Mouse (Mus musculus): ENCODE data around the gene Ccm2. TPM values are rescaled to one million over a fixed set of nuclear protein-coding genes. Genes with fewer than 3 reads are reported as not detected.

Gene Ccm2
- total and polyA plus RNA-seq, 3 experiments, result 30.4 to 34.5 (median 32.7) TPM

DNA sequence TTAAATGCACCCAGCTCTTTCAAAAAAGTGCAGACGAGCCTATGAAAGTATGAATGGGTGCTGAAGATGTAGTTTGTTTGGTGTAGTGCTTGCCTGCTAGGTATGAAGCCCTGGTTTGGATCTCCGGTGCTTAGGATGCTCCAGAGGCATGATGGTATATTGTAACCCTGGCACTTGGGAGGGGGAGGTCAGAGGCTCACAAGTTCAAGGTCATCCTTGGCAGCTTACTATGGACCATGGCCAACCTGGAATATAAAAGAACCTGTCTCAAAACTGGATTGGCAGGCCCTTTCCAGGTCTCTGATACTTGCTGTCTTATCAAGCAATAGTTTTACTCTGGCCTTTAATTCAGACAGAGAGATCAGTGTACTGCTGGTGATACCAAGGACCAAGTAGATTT, 3.1 kb downstream of the Ccm2 start:
- no peak overlapping the region for H3K27ac ChIP-seq (ENCODE audit: insufficient read depth, low read depth)

DNA sequence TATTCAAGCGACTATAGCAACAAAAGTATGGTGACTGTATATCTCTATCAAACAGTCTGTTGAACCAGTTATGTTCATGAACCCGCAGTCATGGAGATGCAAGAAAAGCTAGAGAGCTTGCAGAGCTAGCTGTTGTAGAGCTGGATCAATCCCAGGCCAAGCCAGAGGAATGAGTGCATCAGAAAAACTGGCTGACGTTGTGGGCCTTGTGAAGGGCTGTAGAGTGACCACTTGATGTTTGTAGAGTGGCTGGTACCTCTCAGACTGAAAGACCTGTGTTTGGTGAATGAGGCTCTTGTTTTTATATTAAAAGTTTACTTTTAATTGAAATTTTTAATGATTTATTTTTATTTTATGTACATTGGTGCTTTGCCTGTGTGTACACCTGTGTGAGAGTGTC, 3.5 kb downstream of the Ccm2 start:
- Histone ChIP-seq H3K9ac (ENCODE audit: insufficient read depth, low read depth) (no peak overlapping the region), H3K27me3 (replicated peaks) (no peaks in the 10 kb centered on the region), H3K4me3 (replicated peaks in 1 of 3; ENCODE audit: low read depth in 2 of 3, low read length in 2 of 3, poor library complexity in 1 of 3) (no peak overlapping the region), H3K27ac (ENCODE audit: insufficient read depth, low read depth) (no peak overlapping the region), H3K9me3 (replicated peaks; ENCODE audit: low read length) (no peaks in the 10 kb centered on the region), H3K4me2 (ENCODE audit: insufficient read depth, low read depth, poor library complexity, severe bottlenecking) (no peak overlapping the region), H3K4me1 (ENCODE audit: control insufficient read depth in 1 of 2, insufficient read depth in 2 of 2) (peaks cover 14 to 49% of the 10 kb centered on the region in 2 experiments), H3K79me2 (replicated peaks; ENCODE audit: control insufficient read depth, extremely low read depth, insufficient read depth, poor library complexity, severe bottlenecking) (peaks cover 50% of the 10 kb centered on the region), H3K36me3 (replicated peaks in 1 of 2; ENCODE audit: control insufficient read depth in 1 of 2, insufficient read depth in 1 of 2, low read length in 1 of 2) (peaks cover 12 to 46% of the 10 kb centered on the region in 2 experiments)
- dilution Hi-C loops (cut with MboI; ENCODE audit: extremely low pct_ligation_motif_present, extremely low pct_unique_long_range_greater_than_20kb, low sequenced_read_pairs) (no loop called here), in situ Hi-C loops (cut with MboI; ENCODE audit: low pct_ligation_motif_present, low pct_unique_long_range_greater_than_20kb, low sequenced_read_pairs) (no loop called here)
- DNase-seq (ENCODE audit: extremely low read depth), result no peak
- no peak for TF ChIP-seq MEF2A (IDR thresholded peaks at IDR 0.05; ENCODE audit: borderline replicate concordance, low read depth, low read length)
- no peak for TF ChIP-seq KAT2A (IDR thresholded peaks at IDR 0.05; ENCODE audit: insufficient replicate concordance, low read length)
- TF ChIP-seq SMC3 (IDR thresholded peaks at IDR 0.05; ENCODE audit: low read depth, low read length), result no peak
- TF ChIP-seq ZKSCAN1 (IDR thresholded peaks at IDR 0.05; ENCODE audit: borderline replicate concordance, low read depth, low read length), result no peak
- no peak for TF ChIP-seq NELFE (IDR thresholded peaks at IDR 0.05; ENCODE audit: low read depth, low read length)
- no peak for TF ChIP-seq JUND (conservative IDR thresholded peaks at IDR 0.05; ENCODE audit: low read depth, low read length)
- no peak for TF ChIP-seq ETS1 (conservative IDR thresholded peaks at IDR 0.05; ENCODE audit: low read depth, low read length)
- TF ChIP-seq MAFK (IDR thresholded peaks at IDR 0.05; ENCODE audit: insufficient replicate concordance, low read length), result no peak
- TF ChIP-seq PAX5 (IDR thresholded peaks at IDR 0.05; ENCODE audit: low read length), result no peak
- no peak for TF ChIP-seq GABPA (IDR thresholded peaks at IDR 0.05; ENCODE audit: insufficient replicate concordance, low read depth, low read length)
- no peak for TF ChIP-seq ZC3H11A (IDR thresholded peaks at IDR 0.05; ENCODE audit: low read depth, low read length)
- no peak for TF ChIP-seq RAD21 (IDR thresholded peaks at IDR 0.05; ENCODE audit: low read depth, low read length)
- no peak for TF ChIP-seq RCOR1 (conservative IDR thresholded peaks at IDR 0.05; ENCODE audit: low read depth, low read length)
- no peak for TF ChIP-seq USF2 (conservative IDR thresholded peaks at IDR 0.05; ENCODE audit: low read depth, low read length)
- TF ChIP-seq CHD1 (IDR thresholded peaks at IDR 0.05; ENCODE audit: low read depth, low read length), result no peak
- no peak for TF ChIP-seq MAX (IDR thresholded peaks at IDR 0.05; ENCODE audit: low read length)
- TF ChIP-seq CTCF (conservative IDR thresholded peaks at IDR 0.05 in 1 of 2, IDR thresholded peaks at IDR 0.05 in 1 of 2; ENCODE audit: low read depth in 2 of 2, low read length in 2 of 2), result no peak

More for the DNA sequence above, 3.1 kb downstream of the Ccm2 start:
- Histone ChIP-seq H3K4me3 (replicated peaks in 1 of 3; ENCODE audit: low read depth in 2 of 3, low read length in 2 of 3, poor library complexity in 1 of 3) (no peak overlapping the region), H3K27me3 (replicated peaks) (no peaks in the 10 kb centered on the region), H3K79me2 (replicated peaks; ENCODE audit: control insufficient read depth, extremely low read depth, insufficient read depth, poor library complexity, severe bottlenecking) (peaks cover 50% of the 10 kb centered on the region), H3K9ac (ENCODE audit: insufficient read depth, low read depth) (no peak overlapping the region), H3K4me1 (ENCODE audit: control insufficient read depth in 1 of 2, insufficient read depth in 2 of 2) (peaks cover 11 to 45% of the 10 kb centered on the region in 2 experiments), H3K9me3 (replicated peaks; ENCODE audit: low read length) (no peaks in the 10 kb centered on the region), H3K4me2 (ENCODE audit: insufficient read depth, low read depth, poor library complexity, severe bottlenecking) (no peak overlapping the region), H3K36me3 (replicated peaks in 1 of 2; ENCODE audit: control insufficient read depth in 1 of 2, insufficient read depth in 1 of 2, low read length in 1 of 2) (peaks cover 12 to 44% of the 10 kb centered on the region in 2 experiments)
- no peak for TF ChIP-seq SIN3A (IDR thresholded peaks at IDR 0.05; ENCODE audit: low read length)
- no peak for TF ChIP-seq TCF12 (IDR thresholded peaks at IDR 0.05; ENCODE audit: low read depth, low read length)
- TF ChIP-seq MAX (IDR thresholded peaks at IDR 0.05; ENCODE audit: low read length), result no peak
- TF ChIP-seq ELF1 (IDR thresholded peaks at IDR 0.05; ENCODE audit: low read depth, low read length), result no peak
- no peak for TF ChIP-seq E2F4 (IDR thresholded peaks at IDR 0.05; ENCODE audit: insufficient replicate concordance, low read depth, low read length)
- no peak for DNase-seq (ENCODE audit: extremely low read depth)
- in situ Hi-C loops (cut with MboI; ENCODE audit: low pct_ligation_motif_present, low pct_unique_long_range_greater_than_20kb, low sequenced_read_pairs) (loop anchor here (5.0 kb wide), 1 partner anchor 33 kb away; no protein-coding TSS in a partner anchor), dilution Hi-C loops (cut with MboI; ENCODE audit: extremely low pct_ligation_motif_present, extremely low pct_unique_long_range_greater_than_20kb, low sequenced_read_pairs) (no loop called here)
